Mouse (Mus musculus) liver, embryonic 14.5 days (tissue): ENCODE results near the gene Pard6b. TPM values are rescaled to one million over a fixed set of nuclear protein-coding genes. Genes with fewer than 3 reads are reported as not detected.

Experiments
- ATAC-seq: fragments of 200-750 bp; cut with Nextera tagmentation; 2 replicates; pipeline ENCODE4 v1.8.0; 2017; ENCODE audit warnings: moderate number of reproducible peaks, mild to moderate bottlenecking, moderate library complexity; ENCODE audit not compliant: insufficient read depth
- DNase-seq, 3 experiments: peaks; one replicate each; pipeline ENCODE4 v3.0.0-alpha.2; 2012 to 2013; ENCODE audit warnings: low read depth in 3 of 3, low spot score in 3 of 3
- H3K27ac ChIP-seq: fragments of 300-500 bp; sonication (generic); 2 replicates; pipeline ENCODE4 v1.5.1; 2014; ENCODE audit warnings: moderate library complexity, mild to moderate bottlenecking, control low read depth, inconsistent platforms
- H3K27me3 ChIP-seq: fragments of 300-500 bp; sonication (generic); 2 replicates; pipeline ENCODE4 v1.6.1; 2014; ENCODE audit warnings: mild to moderate bottlenecking, low read length, moderate library complexity; ENCODE audit not compliant: control insufficient read depth, insufficient read depth
- H3K36me3 ChIP-seq: fragments of 300-500 bp; sonication (generic); replicated peaks from 2 replicates; pipeline ENCODE4 v1.6.1; 2014; ENCODE audit warnings: low read depth; ENCODE audit not compliant: control insufficient read depth, insufficient read depth
- H3K4me1 ChIP-seq, 2 experiments: fragments of 200-500 bp in 1 of 2; fragments of 300-500 bp in 1 of 2; sonication (generic) in 1 of 2; replicated peaks; 2 replicates each; pipeline ENCODE4 v1.6.1; 2012 to 2014; ENCODE audit warnings: antibody characterized with exemption in 1 of 2, inconsistent platforms in 1 of 2, low read length in 1 of 2; ENCODE audit not compliant: control insufficient read depth in 2 of 2, insufficient read depth in 2 of 2
- H3K4me2 ChIP-seq: fragments of 300-500 bp; sonication (generic); 2 replicates; pipeline ENCODE4 v1.6.1; 2014; ENCODE audit warnings: low read depth, mild to moderate bottlenecking, control low read depth, moderate library complexity
- H3K4me3 ChIP-seq, 2 experiments: fragments of 200-500 bp in 1 of 2; fragments of 300-500 bp in 1 of 2; sonication (generic) in 1 of 2; 2 replicates each; pipeline ENCODE4 v1.5.1; 2012 to 2014; ENCODE audit warnings: low read depth in 2 of 2, low read length in 2 of 2, mild to moderate bottlenecking in 2 of 2, control low read depth in 1 of 2, inconsistent platforms in 1 of 2, moderate library complexity in 1 of 2; ENCODE audit not compliant: insufficient read depth in 1 of 2
- H3K9ac ChIP-seq: fragments of 300-500 bp; sonication (generic); replicated peaks from 2 replicates; pipeline ENCODE4 v1.6.1; 2014; ENCODE audit warnings: mild to moderate bottlenecking, control low read depth, moderate library complexity
- H3K9me3 ChIP-seq: fragments of 300-500 bp; sonication (generic); 2 replicates; pipeline ENCODE4 v1.6.1; 2016; ENCODE audit warnings: low read length, mixed read lengths; ENCODE audit not compliant: control insufficient read depth
- CTCF ChIP-seq: IDR thresholded peaks from 2 replicates; pipeline ENCODE4 v1.5.1; 2016; ENCODE audit warnings: antibody characterized with exemption, low read depth, control low read depth
- EP300 ChIP-seq: IDR thresholded peaks from 2 replicates; pipeline ENCODE4 v1.6.1; 2016; ENCODE audit warnings: antibody characterized with exemption, low read depth
- WGBS: fragments of 180-500 bp; shearing (Covaris S2); extraction: QIAGEN DNeasy Blood & Tissue Kit; methylation state at CpG from one replicate; pipeline ENCODE4 v1.1.7; 2014; ENCODE audit not compliant: insufficient replicate concordance; 5-methylcytosine and 5-hydroxymethylcytosine counted together
- polyA plus RNA-seq, 2 experiments: library from polyadenylated mRNA; depleted of rRNA in 1 of 2; stranded (reverse) in 1 of 2; unstranded in 1 of 2; fragments of >200 nt; fragmentation: Nextera tagmentation in 1 of 2; extraction: Ambion mirVana in 1 of 2; gene quantifications; 2 replicates each; pipeline versions ENCODE4 v1.2.1 to v1.2.3; 2012 to 2014

Pard6b gene
- polyA plus RNA-seq, 2 experiments = 1.8 to 2.2 TPM

DNA sequence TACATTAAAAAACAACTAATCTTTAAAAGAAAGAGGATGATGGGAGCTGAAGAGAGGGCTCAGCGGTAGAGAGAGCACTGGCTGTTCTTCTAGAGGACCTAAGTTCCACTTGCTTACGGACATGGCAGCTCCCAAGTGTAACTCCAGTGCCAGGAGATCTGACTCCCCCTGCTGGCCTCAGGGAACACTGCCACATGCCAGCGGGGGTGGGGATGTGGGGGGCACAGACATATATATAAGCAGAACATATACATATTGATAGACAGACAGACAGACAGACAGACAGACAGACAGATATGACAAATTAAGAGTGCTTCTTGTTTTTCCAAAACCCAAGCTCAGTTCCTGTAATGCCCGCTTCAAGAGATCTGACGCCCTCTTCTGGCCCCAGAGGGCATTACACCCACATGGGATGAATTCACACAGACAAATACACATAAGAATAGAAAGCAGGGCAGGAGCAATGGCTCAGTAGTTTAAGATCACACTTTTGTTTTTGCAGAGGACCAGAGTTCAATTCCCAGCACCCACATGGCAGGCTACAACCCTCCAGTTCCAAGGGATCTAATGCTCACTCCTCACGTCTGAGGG lies 21.5 kb upstream of the Pard6b start:
- TF ChIP-seq CTCF (peak; percentile 51), EP300 (no peak)
- WGBS = 62% methylated on average over 6 of the region's 6 CpGs
- H3K9ac ChIP-seq = no peak overlapping the region

GRCm38 (mm10) chr2:168063712-168064111 lies 17.1 kb upstream of the Pard6b start:
- ATAC-seq (no peak), DNase-seq (no peak)
- H3K4me1 ChIP-seq = peaks cover 0 to 8% of the 10 kb centered on the region in 2 experiments; a peak in 2 of 4 replicates
- H3K27ac ChIP-seq = no peak overlapping the region
- H3K4me3 ChIP-seq = no peak overlapping the region
- TF ChIP-seq CTCF (no peak), EP300 (no peak)
- H3K27me3 ChIP-seq = no peaks in the 10 kb centered on the region
- 65% methylated on average over 12 of the region's 12 CpGs for WGBS
- no peak overlapping the region for H3K4me2 ChIP-seq
- H3K9ac ChIP-seq = no peak overlapping the region
- H3K36me3 ChIP-seq = no peaks in the 10 kb centered on the region
- no peaks in the 10 kb centered on the region for H3K9me3 ChIP-seq

More for the DNA sequence above, 21.5 kb upstream of the Pard6b start:
- Histone ChIP-seq H3K4me1 (0 out of 4 replicates have a peak, but pooled peaks cover 0 to 4% of the 10 kb centered on the region in 2 experiments), H3K27me3 (no peaks in the 10 kb centered on the region), H3K4me2 (no peak overlapping the region), H3K27ac (no peak overlapping the region), H3K4me3 (no peak overlapping the region), H3K9me3 (no peaks in the 10 kb centered on the region), H3K36me3 (no peaks in the 10 kb centered on the region)
- DNase-seq (no peak), ATAC-seq (no peak)

- Histone ChIP-seq H3K36me3 (no peaks in the 10 kb centered on the region), H3K4me2 (no peak overlapping the region), H3K4me1 (peaks cover 0 to 4% of the 10 kb centered on the region in 2 experiments; a peak in 2 of 4 replicates), H3K9me3 (no peaks in the 10 kb centered on the region), H3K9ac (no peak overlapping the region), H3K4me3 (no peak overlapping the region), H3K27me3 (no peaks in the 10 kb centered on the region), H3K27ac (no peak overlapping the region)
- ATAC-seq (no peak), DNase-seq (no peak)
- no peak for TF ChIP-seq CTCF
- no peak for TF ChIP-seq EP300
- WGBS = 39% methylated on average over 7 of the region's 7 CpGs
These were observed 15.3 kb upstream of the Pard6b start for GRCm38 (mm10) chr2:168065511-168065910.

- Histone ChIP-seq H3K4me2 (no peak overlapping the region), H3K27me3 (no peaks in the 10 kb centered on the region), H3K36me3 (no peaks in the 10 kb centered on the region), H3K4me1 (peaks cover 0 to 4% of the 10 kb centered on the region in 2 experiments; a peak in 2 of 4 replicates), H3K9me3 (no peaks in the 10 kb centered on the region), H3K27ac (no peak overlapping the region), H3K4me3 (no peak overlapping the region), H3K9ac (no peak overlapping the region)
- WGBS = 71% methylated on average over 8 of the region's 8 CpGs
- TF ChIP-seq EP300 (no peak), CTCF (no peak)
- ATAC-seq (no peak), DNase-seq (no peak)
These were observed 14.0 kb upstream of the Pard6b start for GRCm38 (mm10) chr2:168066783-168067182.

- H3K4me2 ChIP-seq = no peak overlapping the region
- H3K27me3 ChIP-seq = no peaks in the 10 kb centered on the region
- ATAC-seq (no peak), DNase-seq (no peak)
- no peaks in the 10 kb centered on the region for H3K9me3 ChIP-seq
- no peaks in the 10 kb centered on the region for H3K36me3 ChIP-seq
- no peak overlapping the region for H3K9ac ChIP-seq
- H3K4me1 ChIP-seq = peaks cover 0 to 9% of the 10 kb centered on the region in 2 experiments; a peak in 2 of 4 replicates
- WGBS = 42% methylated on average over 5 of the region's 5 CpGs
- TF ChIP-seq CTCF (no peak), EP300 (no peak)
- H3K4me3 ChIP-seq = no peak overlapping the region
- H3K27ac ChIP-seq = no peak overlapping the region
These were observed 10.4 kb upstream of the Pard6b start for GRCm38 (mm10) chr2:168070425-168070824.
